Mouse (Mus musculus) intestine, postnatal 0 days (tissue): Measurements from ENCODE around the gene Adora1. TPM values are rescaled to one million over a fixed set of nuclear protein-coding genes. Genes with fewer than 3 reads are reported as not detected.

Source experiments
- ATAC-seq: fragments of 200-750 bp; cut with Nextera tagmentation; 2 replicates; pipeline ENCODE4 v1.8.0; 2017; ENCODE audit warnings: mild to moderate bottlenecking, moderate TSS enrichment, moderate library complexity
- H3K27ac ChIP-seq: fragments of 300-500 bp; sonication (generic); 2 replicates; pipeline ENCODE4 v1.5.1; 2014; ENCODE audit warnings: mild to moderate bottlenecking, low read depth, low read length, moderate library complexity
- H3K27me3 ChIP-seq: fragments of 300-500 bp; sonication (generic); replicated peaks from 2 replicates; pipeline ENCODE4 v1.6.1; 2014; ENCODE audit warnings: low read length, mixed read lengths; ENCODE audit not compliant: control insufficient read depth, insufficient read depth
- H3K36me3 ChIP-seq: fragments of 300-500 bp; sonication (generic); 2 replicates; pipeline ENCODE4 v1.6.1; 2014; ENCODE audit warnings: mild to moderate bottlenecking, moderate library complexity; ENCODE audit not compliant: control insufficient read depth, insufficient read depth
- H3K4me1 ChIP-seq: fragments of 300-500 bp; sonication (generic); replicated peaks from 2 replicates; pipeline ENCODE4 v1.6.1; 2014; ENCODE audit warnings: antibody characterized with exemption, low read length, mixed read lengths; ENCODE audit not compliant: control insufficient read depth, insufficient read depth
- H3K4me2 ChIP-seq: fragments of 300-500 bp; sonication (generic); replicated peaks from 2 replicates; pipeline ENCODE4 v1.6.1; 2014; ENCODE audit warnings: low read depth, mild to moderate bottlenecking, moderate library complexity
- H3K4me3 ChIP-seq: fragments of 300-500 bp; sonication (generic); 2 replicates; pipeline ENCODE4 v1.5.1; 2014; ENCODE audit warnings: low read depth, low read length
- H3K9ac ChIP-seq: fragments of 300-500 bp; sonication (generic); 2 replicates; pipeline ENCODE4 v1.6.1; 2014; ENCODE audit warnings: mild to moderate bottlenecking, low read depth, low read length
- H3K9me3 ChIP-seq: fragments of 300-500 bp; sonication (generic); 2 replicates; pipeline ENCODE4 v1.6.1; 2016; ENCODE audit warnings: mixed run types; ENCODE audit not compliant: control insufficient read depth
- CTCF ChIP-seq: sonication (generic); IDR thresholded peaks from 2 replicates; pipeline ENCODE4 v1.5.1; 2016; ENCODE audit warnings: low read depth, mild to moderate bottlenecking, control low read depth, antibody characterized with exemption, moderate library complexity
- WGBS: fragments of 180-500 bp; shearing (Covaris S2); extraction: QIAGEN DNeasy Blood & Tissue Kit; methylation state at CpG from one replicate; pipeline ENCODE4 v1.1.7; 2014; 5-methylcytosine and 5-hydroxymethylcytosine counted together
- polyA plus RNA-seq: library from polyadenylated mRNA; unstranded; fragments of >200 nt; fragmentation: Nextera tagmentation; extraction: Ambion mirVana; gene quantifications from 2 replicates; pipeline ENCODE4 v1.2.1, GENCODE M21; 2015

Gene Adora1
- polyA plus RNA-seq, 1 experiment from 2014 or later = 2.2 TPM

DNA sequence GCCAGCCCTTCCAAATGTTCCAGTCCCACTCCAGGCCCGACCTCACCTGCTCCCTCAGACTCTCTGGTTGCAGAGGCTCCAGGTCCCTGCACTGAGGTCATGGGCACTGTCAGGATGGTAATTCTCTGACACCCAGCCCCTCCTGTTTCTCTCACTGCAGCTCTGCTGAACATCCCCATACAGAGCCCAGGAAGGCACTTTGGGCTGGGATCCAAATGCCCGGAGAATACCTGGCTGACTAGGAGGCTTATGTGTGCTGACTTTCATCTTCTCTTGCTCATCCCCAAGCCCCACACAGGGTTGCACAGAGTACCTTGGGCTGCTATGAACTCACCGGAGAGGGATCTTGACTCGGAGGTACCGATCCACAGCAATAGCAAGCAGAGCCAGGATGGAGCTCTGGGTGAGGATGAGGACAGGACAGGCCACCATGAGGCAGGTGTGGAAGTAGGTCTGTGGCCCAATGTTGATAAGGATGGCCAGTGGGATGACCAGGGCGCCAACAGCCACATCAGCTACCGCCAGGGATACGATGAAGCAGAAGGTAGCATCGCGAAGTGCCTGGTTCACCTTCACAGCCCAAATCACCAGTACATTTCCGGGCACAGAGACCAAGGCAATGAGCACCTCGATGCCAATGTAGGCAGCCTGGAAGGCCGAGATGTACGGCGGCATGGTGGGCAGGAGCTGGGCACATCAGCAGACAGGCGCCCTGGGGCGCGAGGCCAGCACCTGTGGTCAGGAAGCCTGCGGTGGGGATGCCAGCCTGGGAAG lies 1.4 kb downstream of the Adora1 start:
- WGBS = 56% methylated on average over 19 of the region's 19 CpGs
- Histone ChIP-seq H3K27ac (peak overlapping the region; percentile 51), H3K9me3 (no peaks in the 10 kb centered on the region), H3K36me3 (no peaks in the 10 kb centered on the region), H3K4me2 (peak overlapping the region; percentile 83), H3K4me1 (0 out of 2 replicates have a peak, but pooled peaks cover 7% of the 10 kb centered on the region), H3K27me3 (peaks cover 27% of the 10 kb centered on the region), H3K4me3 (peak overlapping the region; percentile 29), H3K9ac (no peak overlapping the region)
- no peak for TF ChIP-seq CTCF
- no peak for ATAC-seq

DNA sequence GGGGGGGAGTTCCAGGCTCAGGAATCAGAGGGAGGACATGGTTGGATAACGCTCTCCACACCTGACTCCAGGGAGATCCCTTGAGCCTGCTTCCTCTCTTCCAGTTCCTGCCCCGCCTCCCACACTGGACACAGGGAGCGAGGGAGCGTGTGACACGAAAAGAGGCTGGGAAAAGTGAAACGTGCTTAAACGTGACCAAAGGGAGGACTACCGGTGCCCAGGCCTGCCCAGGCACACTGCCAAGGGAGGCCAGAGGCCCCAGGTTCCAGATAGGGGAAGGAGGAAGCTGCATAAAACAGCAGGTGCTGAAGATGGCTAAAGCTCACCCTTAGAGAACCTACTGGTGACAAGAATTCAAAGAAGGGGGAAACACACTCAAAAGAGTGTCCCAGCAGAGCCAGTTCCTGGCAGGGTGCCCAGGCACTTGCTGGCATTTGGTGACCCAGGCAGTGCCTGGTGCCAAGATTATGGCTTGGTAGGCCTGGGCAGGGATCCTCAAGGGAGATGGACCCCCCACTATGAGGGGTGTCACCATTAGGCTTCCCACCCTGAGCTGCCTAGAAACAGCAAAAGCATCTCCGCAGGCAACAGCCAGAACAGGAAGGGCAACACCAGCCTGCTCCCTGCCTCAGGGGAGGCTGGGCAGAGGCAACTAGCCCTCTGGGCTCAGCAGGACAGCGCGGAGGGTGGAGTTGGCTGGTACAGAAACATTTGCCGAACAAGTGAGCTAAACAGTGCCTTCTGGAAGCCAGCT lies 2.3 kb downstream of the Adora1 start:
- ATAC-seq = peak; percentile 83
- Histone ChIP-seq H3K4me3 (0 out of 2 replicates have a peak overlapping the region, but pooled peaks have one; percentile 4), H3K4me1 (0 out of 2 replicates have a peak, but pooled peaks cover 7% of the 10 kb centered on the region), H3K27ac (peak overlapping the region; percentile 51), H3K4me2 (peak overlapping the region; percentile 83), H3K9me3 (no peaks in the 10 kb centered on the region), H3K9ac (no peak overlapping the region), H3K27me3 (peaks cover 27% of the 10 kb centered on the region), H3K36me3 (no peaks in the 10 kb centered on the region)
- 35% methylated on average over 12 of the region's 12 CpGs for WGBS
- TF ChIP-seq CTCF = no peak

- H3K4me3 ChIP-seq = no peak overlapping the region
- H3K4me1 ChIP-seq = 0 out of 2 replicates have a peak, but pooled peaks cover 7% of the 10 kb centered on the region
- no peaks in the 10 kb centered on the region for H3K36me3 ChIP-seq
- H3K9ac ChIP-seq = no peak overlapping the region
- no peak for ATAC-seq
- H3K4me2 ChIP-seq = peak overlapping the region; percentile 83; the same call in 1 of the 2 replicates
- H3K27ac ChIP-seq = peak overlapping the region; percentile 35; the same call in 1 of the 2 replicates
- TF ChIP-seq CTCF = no peak
- no peaks in the 10 kb centered on the region for H3K9me3 ChIP-seq
- H3K27me3 ChIP-seq = peaks cover 27% of the 10 kb centered on the region
- WGBS = 61% methylated on average over 8 of the region's 8 CpGs
Measured at GRCm38 (mm10) chr1:134232326-134232725, 2.9 kb downstream of the Adora1 start.

DNA sequence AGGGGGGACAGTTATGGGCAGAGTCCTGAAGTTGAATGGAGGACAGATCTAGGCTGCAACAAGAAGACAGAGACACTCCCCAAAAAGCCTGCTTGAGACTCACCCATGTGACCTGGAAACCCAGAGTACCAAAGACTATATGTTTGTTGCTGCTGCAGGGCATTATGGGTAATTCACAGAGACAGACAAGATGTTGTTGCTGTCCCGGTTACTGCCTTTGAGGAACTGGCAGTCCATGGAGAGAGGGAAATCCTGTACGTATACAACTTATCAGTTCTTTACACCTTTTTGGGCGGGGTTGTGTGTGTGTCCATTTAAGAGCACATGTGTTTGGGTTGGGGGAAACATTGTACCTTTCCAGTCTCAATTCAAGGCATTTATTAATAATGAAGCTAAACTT lies 3.5 kb downstream of the Adora1 start:
- 46% methylated on average over 3 of the region's 3 CpGs for WGBS

GRCm38 (mm10) chr1:134231270-134231669 lies 4.0 kb downstream of the Adora1 start:
- 0 out of 2 replicates have a peak, but pooled peaks cover 7% of the 10 kb centered on the region for H3K4me1 ChIP-seq
- no peak overlapping the region for H3K27ac ChIP-seq
- no peaks in the 10 kb centered on the region for H3K36me3 ChIP-seq
- no peak overlapping the region for H3K4me3 ChIP-seq
- H3K27me3 ChIP-seq = peaks cover 25% of the 10 kb centered on the region
- H3K9ac ChIP-seq = no peak overlapping the region
- no peak for TF ChIP-seq CTCF
- WGBS = 77% methylated on average over 3 of the region's 3 CpGs
- no peak overlapping the region for H3K4me2 ChIP-seq
- no peak for ATAC-seq
- no peaks in the 10 kb centered on the region for H3K9me3 ChIP-seq

More for the DNA sequence above, 3.5 kb downstream of the Adora1 start:
- Histone ChIP-seq H3K4me2 (no peak overlapping the region), H3K27me3 (peaks cover 27% of the 10 kb centered on the region), H3K27ac (no peak overlapping the region), H3K9me3 (no peaks in the 10 kb centered on the region), H3K4me1 (0 out of 2 replicates have a peak, but pooled peaks cover 7% of the 10 kb centered on the region), H3K9ac (no peak overlapping the region), H3K4me3 (no peak overlapping the region), H3K36me3 (no peaks in the 10 kb centered on the region)
- no peak for TF ChIP-seq CTCF
- no peak for ATAC-seq

- H3K27me3 ChIP-seq = peaks cover 20% of the 10 kb centered on the region
- no peak for ATAC-seq
- no peak overlapping the region for H3K9ac ChIP-seq
- TF ChIP-seq CTCF = no peak
- H3K27ac ChIP-seq = no peak overlapping the region
- H3K4me3 ChIP-seq = no peak overlapping the region
- no peaks in the 10 kb centered on the region for H3K9me3 ChIP-seq
- H3K4me1 ChIP-seq = 0 out of 2 replicates have a peak, but pooled peaks cover 7% of the 10 kb centered on the region
- no peaks in the 10 kb centered on the region for H3K36me3 ChIP-seq
- 81% methylated on average over 10 of the region's 10 CpGs for WGBS
- no peak overlapping the region for H3K4me2 ChIP-seq
Measured at GRCm38 (mm10) chr1:134230638-134231228, 4.5 kb downstream of the Adora1 start.
